Mouse (Mus musculus) cortical plate, adult 2 months (tissue): ENCODE results near the gene Ddx41.

Experiments used
- CTCF ChIP-seq: fragments of 200-500 bp; IDR thresholded peaks from 2 replicates; pipeline ENCODE4 v1.5.1; 2011; ENCODE audit warnings: mild to moderate bottlenecking, control low read depth, low read length; ENCODE audit not compliant: insufficient read depth; ENCODE audit errors: extremely low read depth
- POLR2A ChIP-seq: fragments of 200-500 bp; IDR thresholded peaks from 2 replicates; pipeline ENCODE4 v1.6.1; 2011; ENCODE audit warnings: mild to moderate bottlenecking, low read length, control low read depth; ENCODE audit not compliant: insufficient read depth; ENCODE audit errors: extremely low read depth

GRCm38 (mm10) chr13:55525733-55526553 is 10.5 kb downstream of the Ddx41 start:
- TF ChIP-seq POLR2A (no peak), CTCF (no peak)
